Mouse (Mus musculus) heart, postnatal 0 days (tissue): ENCODE data around the gene Psmg4.

Experiments
- CTCF ChIP-seq: IDR thresholded peaks from 2 replicates; pipeline ENCODE4 v1.5.1; 2016; ENCODE audit warnings: antibody characterized with exemption, control low read depth, low read depth
- EP300 ChIP-seq: IDR thresholded peaks from 2 replicates; pipeline ENCODE4 v1.6.1; 2016; ENCODE audit warnings: antibody characterized with exemption, low read depth

DNA sequence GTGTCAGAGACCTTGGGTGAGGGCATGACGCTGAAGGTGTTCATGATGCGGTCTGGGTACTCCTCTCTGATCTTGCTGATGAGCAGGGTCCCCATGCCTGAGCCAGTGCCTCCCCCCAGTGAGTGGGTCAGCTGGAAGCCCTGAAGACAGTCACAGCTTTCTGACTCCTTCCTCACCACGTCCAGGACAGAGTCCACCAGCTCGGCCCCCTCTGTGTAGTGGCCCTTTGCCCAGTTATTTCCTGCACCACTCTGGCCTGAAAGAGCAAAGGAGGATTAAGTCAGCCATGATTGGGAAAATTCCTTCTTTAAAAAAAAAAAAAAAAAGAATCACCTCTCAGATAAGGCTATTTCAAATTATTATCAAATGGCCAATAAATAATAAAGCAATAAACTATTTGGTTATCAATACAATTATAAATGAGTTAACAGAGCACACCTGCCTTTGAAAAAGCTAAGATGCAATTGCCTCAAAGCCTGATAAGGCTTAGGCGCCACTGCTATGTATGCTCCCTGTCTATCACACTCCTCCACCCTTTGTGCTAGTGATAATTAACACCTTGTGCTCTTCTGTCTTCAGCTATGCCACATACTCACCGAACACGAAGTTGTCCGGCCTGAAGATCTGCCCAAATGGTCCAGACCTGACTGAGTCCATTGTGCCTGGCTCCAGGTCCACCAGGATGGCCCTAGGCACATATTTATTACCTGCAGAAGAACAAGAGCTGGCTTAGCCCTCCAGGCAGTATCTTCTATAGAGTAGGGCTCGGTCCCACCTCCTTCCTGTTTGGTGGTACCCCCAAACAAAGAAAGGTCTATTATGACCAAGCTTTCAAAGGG lies 34.3 kb upstream of the Psmg4 start:
- no peak for TF ChIP-seq CTCF
- TF ChIP-seq EP300, result no peak
